Mouse (Mus musculus) bone marrow, adult 2 months (tissue): ENCODE measurements around the gene Irgc1. TPM values are rescaled to one million over a fixed set of nuclear protein-coding genes. Genes with fewer than 3 reads are reported as not detected.

Source experiments
- H3K27ac ChIP-seq: fragments of 200-500 bp; 2 replicates; pipeline ENCODE4 v1.5.1; 2012; ENCODE audit warnings: low read depth, mild to moderate bottlenecking, control low read depth, inconsistent platforms, low read length; ENCODE audit not compliant: control insufficient read depth, poor library complexity, insufficient read depth
- H3K4me1 ChIP-seq: fragments of 200-500 bp; 2 replicates; pipeline ENCODE4 v1.6.1; 2011; ENCODE audit warnings: low read length; ENCODE audit not compliant: control insufficient read depth, insufficient read depth
- H3K4me3 ChIP-seq: fragments of 200-500 bp; replicated peaks from 2 replicates; pipeline ENCODE3; 2011; ENCODE audit warnings: mild to moderate bottlenecking, low read depth, low read length, control low read depth; ENCODE audit not compliant: control insufficient read depth
- CTCF ChIP-seq: fragments of 200-500 bp; IDR thresholded peaks from 2 replicates; pipeline ENCODE4 v1.5.1; 2011; ENCODE audit warnings: low read length, control low read depth; ENCODE audit not compliant: control insufficient read depth, insufficient read depth
- POLR2A ChIP-seq: fragments of 200-500 bp; IDR thresholded peaks from 2 replicates; pipeline ENCODE4 v1.6.1; 2011; ENCODE audit warnings: low read depth, mild to moderate bottlenecking, control low read depth, low read length, borderline replicate concordance; ENCODE audit not compliant: control insufficient read depth
- WGBS: fragments of 180-500 bp; shearing (Covaris S2); methylation state at CpG from one replicate; pipeline ENCODE4 v1.1.7; 2018; 5-methylcytosine and 5-hydroxymethylcytosine counted together
- polyA plus RNA-seq: library from polyadenylated mRNA; stranded (reverse); fragments of >200 nt; gene quantifications from 2 replicates; pipeline ENCODE4 v1.2.4, GENCODE M21; 2011; ENCODE audit warnings: low replicate concordance; ENCODE audit not compliant: missing spikeins, insufficient read depth, insufficient read length

Gene Irgc1
- polyA plus RNA-seq, 1 experiment = not detected

- H3K4me3 ChIP-seq = no peak overlapping the region
- no peak for TF ChIP-seq POLR2A
- no peak for TF ChIP-seq CTCF
- peaks cover 7% of the 10 kb centered on the region for H3K4me1 ChIP-seq
- WGBS = 66% methylated on average over 6 of the region's 6 CpGs
- H3K27ac ChIP-seq = no peak overlapping the region; the same call in 1 of the 2 replicates
Observed at GRCm38 (mm10) chr7:24384070-24384469, 68.0 kb downstream of the Irgc1 start.

- no peak overlapping the region for H3K27ac ChIP-seq
- no peak overlapping the region for H3K4me3 ChIP-seq
- H3K4me1 ChIP-seq = peaks cover 8% of the 10 kb centered on the region
- TF ChIP-seq CTCF (no peak), POLR2A (no peak)
- WGBS = 86% methylated on average over 16 of the region's 16 CpGs
Observed at GRCm38 (mm10) chr7:24382730-24383372, 69.2 kb downstream of the Irgc1 start.

Other genes starting within 250 kb of the Irgc1 start
- 0.74 and 1.8 TPM in 2 replicates for gene Zfp111, start 240.9 kb downstream of the Irgc1 start, polyA plus RNA-seq
- gene Zfp109, start 214.7 kb downstream of the Irgc1 start, polyA plus RNA-seq = 0.43 and 0.95 TPM in 2 replicates
- gene Zfp108, start 197.5 kb downstream of the Irgc1 start, polyA plus RNA-seq = not detected in 2 replicates
- not detected in 2 replicates for gene Zfp93, start 181.9 kb downstream of the Irgc1 start, polyA plus RNA-seq
- 3.6 and 14.4 TPM in 2 replicates for gene Zfp61, start 151.1 kb downstream of the Irgc1 start, polyA plus RNA-seq
- 1.9 and 5.4 TPM in 2 replicates for gene Zfp94, start 135.6 kb downstream of the Irgc1 start, polyA plus RNA-seq
- not detected in 2 replicates for gene Tescl, start 118.4 kb downstream of the Irgc1 start, polyA plus RNA-seq
- not detected in 2 replicates for gene Lypd5, start 103.1 kb downstream of the Irgc1 start, polyA plus RNA-seq
- gene Kcnn4, start 82.0 kb downstream of the Irgc1 start, polyA plus RNA-seq = 118 and 180 TPM in 2 replicates
- gene Smg9, start 52.7 kb downstream of the Irgc1 start, polyA plus RNA-seq = 32.3 and 59.7 TPM in 2 replicates
- gene Plaur, start 10.2 kb upstream of the Irgc1 start, polyA plus RNA-seq = 31.6 and 85.4 TPM in 2 replicates
- gene Cadm4, start 29.7 kb upstream of the Irgc1 start, polyA plus RNA-seq = 1.4 TPM in 1 of 2 replicates, not detected in the other
- gene Zfp428, start 54.7 kb upstream of the Irgc1 start, polyA plus RNA-seq = 2.5 and 3.1 TPM in 2 replicates
- gene AC161166.1, start 60.2 kb upstream of the Irgc1 start, polyA plus RNA-seq = not detected in 2 replicates
- 2.9 and 3.4 TPM in 2 replicates for gene Irgq, start 78.4 kb upstream of the Irgc1 start, polyA plus RNA-seq
- not detected in 2 replicates for gene Pinlyp, start 93.8 kb upstream of the Irgc1 start, polyA plus RNA-seq
- gene Xrcc1, start 94.0 kb upstream of the Irgc1 start, polyA plus RNA-seq = 67.2 and 129 TPM in 2 replicates
- gene Ethe1, start 135.2 kb upstream of the Irgc1 start, polyA plus RNA-seq = 15.8 and 25.9 TPM in 2 replicates
- not detected in 2 replicates for gene Zfp575, start 135.3 kb upstream of the Irgc1 start, polyA plus RNA-seq
- 7.2 and 8.2 TPM in 2 replicates for gene Phldb3, start 158.5 kb upstream of the Irgc1 start, polyA plus RNA-seq
- gene Lypd3, start 184.3 kb upstream of the Irgc1 start, polyA plus RNA-seq = not detected in 2 replicates
- gene Tex101, start 224.4 kb upstream of the Irgc1 start, polyA plus RNA-seq = not detected in 2 replicates